Mouse (Mus musculus): ENCODE data around the gene Srd5a1. TPM values are rescaled to one million over a fixed set of nuclear protein-coding genes. Genes with fewer than 3 reads are reported as not detected.

Gene Srd5a1
- polyA plus RNA-seq, 1 experiment from 2014 or later: 28.3 TPM

DNA sequence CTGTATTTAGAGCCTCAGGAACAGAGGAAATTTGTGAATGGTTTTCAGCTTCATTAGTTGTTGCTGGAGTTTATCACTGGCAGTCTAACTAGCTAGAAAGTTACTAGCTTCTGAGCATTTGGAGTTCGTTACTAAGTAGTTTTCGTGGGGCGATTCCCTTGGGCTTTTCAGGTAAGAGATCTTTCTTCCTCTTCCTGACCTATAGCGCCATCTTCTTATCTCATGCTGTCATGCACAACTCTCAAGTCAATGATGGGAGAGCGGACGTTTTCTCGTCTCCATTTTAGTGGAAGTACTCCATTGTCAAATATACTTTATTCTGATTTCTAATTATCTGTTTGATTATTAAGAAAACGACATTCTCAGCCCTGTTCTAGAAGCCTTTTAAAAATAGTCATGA, 61.3 kb downstream of the Srd5a1 start:
- ATAC-seq (ENCODE audit: insufficient number of reproducible peaks, insufficient read depth, low FRiP score, low TSS enrichment): no peak

DNA sequence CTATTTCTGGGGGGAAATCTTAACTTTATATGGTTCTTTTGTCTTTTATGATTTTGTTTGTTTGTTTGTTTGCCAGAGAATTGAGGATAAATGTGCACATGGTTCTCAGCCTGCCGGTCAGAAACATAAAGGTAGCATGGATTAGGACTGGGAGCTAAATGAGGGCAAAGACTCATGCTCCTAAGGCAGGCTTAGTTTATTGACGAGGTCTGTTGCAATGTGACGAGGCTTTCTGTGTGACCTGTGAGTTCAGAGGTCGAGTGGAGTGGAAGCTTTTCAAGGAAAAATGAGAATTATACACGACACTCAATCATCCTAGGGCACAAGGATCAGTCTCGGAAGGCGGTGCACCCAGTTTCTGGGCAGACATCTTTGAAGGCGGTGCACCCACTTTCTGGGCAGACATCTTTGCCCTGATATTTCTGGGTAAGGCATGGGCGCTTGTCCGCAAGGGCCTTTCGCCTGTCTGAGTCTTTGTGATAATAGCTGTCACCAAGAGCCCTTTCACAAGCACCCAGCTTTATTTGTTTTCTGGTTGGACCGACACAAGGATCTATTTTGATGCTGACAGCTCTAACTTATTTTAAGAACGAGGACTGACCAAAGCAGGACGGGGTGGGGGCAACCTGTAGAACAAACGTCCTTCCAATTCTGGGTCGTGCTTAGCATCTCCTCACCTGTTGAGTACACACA, 63.6 kb downstream of the Srd5a1 start:
- no peaks in the 10 kb centered on the region for H3K36me3 ChIP-seq
- H3K4me2 ChIP-seq (replicated peaks): no peak overlapping the region
- H3K27me3 ChIP-seq: no peaks in the 10 kb centered on the region
- WGBS: 68% methylated on average over 16 of the region's 16 CpGs
- 0 out of 2 replicates have a peak, but pooled peaks cover 5% of the 10 kb centered on the region for H3K4me1 ChIP-seq
- no peak overlapping the region for H3K27ac ChIP-seq
- H3K4me3 ChIP-seq: no peak overlapping the region
- H3K9ac ChIP-seq: no peak overlapping the region
- no peaks in the 10 kb centered on the region for H3K9me3 ChIP-seq
- ATAC-seq (ENCODE audit: insufficient number of reproducible peaks, insufficient read depth, low FRiP score, low TSS enrichment): no peak

More for the DNA sequence above, 61.3 kb downstream of the Srd5a1 start:
- no peak overlapping the region for H3K9ac ChIP-seq
- H3K9me3 ChIP-seq: no peaks in the 10 kb centered on the region
- no peaks in the 10 kb centered on the region for H3K36me3 ChIP-seq
- no peak overlapping the region for H3K4me2 ChIP-seq (replicated peaks)
- H3K4me3 ChIP-seq: no peak overlapping the region
- H3K27ac ChIP-seq: no peak overlapping the region
- WGBS: 44% methylated on average over 8 of the region's 8 CpGs
- no peaks in the 10 kb centered on the region for H3K27me3 ChIP-seq
- no peaks in the 10 kb centered on the region for H3K4me1 ChIP-seq

DNA sequence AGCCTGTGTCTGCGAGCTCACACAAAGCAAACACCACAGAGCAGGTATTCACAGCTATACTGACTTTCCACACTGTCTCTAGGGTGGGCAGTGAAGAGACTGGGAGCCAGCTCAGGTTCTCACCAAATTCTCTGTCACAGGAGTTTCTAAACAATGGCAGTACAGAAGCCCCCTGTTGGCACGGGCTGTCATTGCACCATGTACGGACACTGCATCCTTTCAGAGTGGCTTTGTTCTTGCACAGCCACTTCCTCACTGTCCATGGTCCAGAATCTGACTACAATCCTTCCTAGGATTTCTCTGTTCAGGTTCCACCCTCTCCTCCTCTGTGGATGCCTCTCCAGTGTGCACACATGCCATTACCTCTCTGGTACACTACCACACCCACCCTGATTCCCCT, 66.2 kb downstream of the Srd5a1 start:
- Histone ChIP-seq H3K27me3 (no peaks in the 10 kb centered on the region), H3K27ac (no peak overlapping the region), H3K9me3 (no peaks in the 10 kb centered on the region), H3K4me1 (0 out of 2 replicates have a peak, but pooled peaks cover 6% of the 10 kb centered on the region), H3K36me3 (no peaks in the 10 kb centered on the region), H3K4me3 (no peak overlapping the region), H3K9ac (no peak overlapping the region), H3K4me2 (replicated peaks) (no peak overlapping the region)
- 25% methylated on average over 3 of the region's 3 CpGs for WGBS
- no peak for ATAC-seq (ENCODE audit: insufficient number of reproducible peaks, insufficient read depth, low FRiP score, low TSS enrichment)

DNA sequence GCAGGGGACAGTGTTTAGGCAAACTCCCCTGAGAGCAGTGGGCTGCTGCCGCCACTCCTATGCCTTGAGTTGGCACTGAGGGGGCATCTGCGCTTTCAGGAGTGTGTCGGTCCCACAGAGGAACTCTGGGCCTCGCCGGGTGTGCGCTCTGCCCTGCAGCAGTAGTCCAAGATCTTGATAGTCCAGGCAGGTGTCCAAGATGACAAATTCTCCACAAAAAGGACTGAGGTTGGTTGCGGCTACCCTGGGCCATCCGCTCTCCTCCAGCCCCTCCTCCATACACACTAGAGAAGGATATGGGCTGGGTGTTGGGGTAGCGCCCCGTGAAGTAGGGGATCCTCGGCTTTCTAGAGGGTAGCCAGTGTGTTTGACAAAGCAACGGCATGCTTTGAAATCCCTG, 67.6 kb downstream of the Srd5a1 start:
- H3K36me3 ChIP-seq: no peaks in the 10 kb centered on the region
- ATAC-seq (ENCODE audit: insufficient number of reproducible peaks, insufficient read depth, low FRiP score, low TSS enrichment): peak; percentile 53
- no peaks in the 10 kb centered on the region for H3K9me3 ChIP-seq
- peaks cover 15% of the 10 kb centered on the region for H3K4me1 ChIP-seq
- H3K4me3 ChIP-seq: no peak overlapping the region
- no peak overlapping the region for H3K9ac ChIP-seq
- no peak overlapping the region for H3K27ac ChIP-seq
- H3K4me2 ChIP-seq (replicated peaks): peak overlapping the region; percentile 14
- WGBS: 50% methylated on average over 12 of the region's 12 CpGs
- H3K27me3 ChIP-seq: no peaks in the 10 kb centered on the region

DNA sequence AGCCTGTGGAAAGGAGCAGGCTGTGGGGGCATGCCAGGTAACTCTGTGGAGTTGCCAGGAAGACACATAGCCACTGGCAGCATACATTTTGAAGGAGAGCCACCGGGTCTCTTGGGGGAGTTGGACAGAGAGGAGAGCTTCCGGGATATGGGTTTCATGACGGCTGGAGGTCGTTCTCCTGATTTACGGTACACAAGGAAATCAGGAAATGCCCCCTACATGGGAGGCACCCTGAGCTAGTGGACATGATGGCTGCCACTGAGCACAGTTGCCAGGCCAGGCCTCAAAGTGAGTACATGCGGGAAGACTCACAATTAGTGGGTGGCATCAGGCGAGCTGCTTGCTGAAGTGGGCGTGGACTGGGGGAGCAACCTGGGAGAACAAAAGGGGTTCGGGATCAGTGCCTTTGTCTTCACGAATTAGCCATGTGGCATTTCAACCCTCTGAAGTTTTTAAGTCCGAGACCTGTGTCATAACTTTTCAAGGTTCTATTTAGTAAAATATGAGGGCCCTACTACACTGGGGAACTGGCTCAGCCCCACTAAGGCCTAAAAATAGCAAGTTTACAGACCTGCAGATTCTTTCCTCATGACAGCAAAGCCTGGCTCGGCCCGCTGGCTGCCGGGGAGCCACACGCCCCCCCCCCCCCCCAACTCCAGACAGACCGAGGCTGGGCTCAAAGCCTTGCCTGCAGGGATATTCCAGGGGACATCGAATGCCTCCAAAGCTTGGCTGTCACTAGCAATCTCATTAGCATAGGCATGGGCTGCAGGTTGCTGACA, 68.5 kb downstream of the Srd5a1 start:
- Histone ChIP-seq H3K36me3 (no peaks in the 10 kb centered on the region), H3K4me3 (no peak overlapping the region), H3K9me3 (no peaks in the 10 kb centered on the region), H3K27me3 (no peaks in the 10 kb centered on the region), H3K4me1 (peaks cover 22% of the 10 kb centered on the region), H3K27ac (no peak overlapping the region), H3K4me2 (replicated peaks) (no peak overlapping the region), H3K9ac (no peak overlapping the region)
- WGBS: 39% methylated on average over 17 of the region's 17 CpGs
- ATAC-seq (ENCODE audit: insufficient number of reproducible peaks, insufficient read depth, low FRiP score, low TSS enrichment): no peak

DNA sequence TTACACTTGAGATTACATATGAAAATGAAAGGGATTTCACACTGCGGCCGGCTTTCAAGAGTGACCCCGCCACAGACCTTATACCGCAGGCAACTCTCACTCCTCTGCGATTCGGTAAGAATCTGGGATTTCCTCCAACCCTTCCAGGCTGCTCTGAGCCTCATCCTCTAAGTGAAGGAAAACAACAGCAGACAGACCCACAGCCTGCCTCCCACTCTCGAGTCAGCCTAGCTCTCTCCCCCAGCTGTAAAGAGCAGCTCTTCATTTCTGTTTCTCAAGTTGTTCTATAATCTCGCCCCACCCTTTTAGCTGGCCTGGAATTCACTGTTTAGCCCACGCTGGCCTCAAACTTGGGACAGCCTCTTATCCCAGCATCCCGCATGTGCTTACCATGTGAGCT, 69.5 kb downstream of the Srd5a1 start:
- 73% methylated on average over 10 of the region's 10 CpGs for WGBS
- no peaks in the 10 kb centered on the region for H3K36me3 ChIP-seq
- no peak overlapping the region for H3K4me2 ChIP-seq (replicated peaks)
- ATAC-seq (ENCODE audit: insufficient number of reproducible peaks, insufficient read depth, low FRiP score, low TSS enrichment): no peak
- H3K27me3 ChIP-seq: no peaks in the 10 kb centered on the region
- no peak overlapping the region for H3K9ac ChIP-seq
- peaks cover 22% of the 10 kb centered on the region for H3K4me1 ChIP-seq
- no peaks in the 10 kb centered on the region for H3K9me3 ChIP-seq
- H3K27ac ChIP-seq: no peak overlapping the region
- no peak overlapping the region for H3K4me3 ChIP-seq

DNA sequence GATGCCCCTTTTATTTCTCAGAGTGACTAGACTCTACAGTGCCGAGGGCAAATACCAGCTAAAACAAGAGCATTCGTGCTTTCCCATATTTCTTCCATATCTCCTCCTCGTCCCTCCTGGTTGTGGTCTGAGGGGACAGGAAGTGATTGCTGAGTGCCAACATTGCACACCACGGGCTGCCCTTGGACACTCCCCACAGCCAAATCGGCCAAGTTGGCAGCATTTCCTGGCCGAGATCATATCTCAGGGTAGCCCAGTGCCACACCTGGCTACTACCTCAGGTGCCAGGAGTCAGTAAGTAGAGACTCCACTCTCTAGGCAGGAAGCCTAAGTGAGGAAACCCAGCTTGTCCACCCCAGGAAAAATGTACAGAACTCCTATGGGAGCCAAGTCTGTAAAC, 70.0 kb downstream of the Srd5a1 start:
- 84% methylated on average over 6 of the region's 6 CpGs for WGBS
- no peak overlapping the region for H3K4me2 ChIP-seq (replicated peaks)
- no peaks in the 10 kb centered on the region for H3K36me3 ChIP-seq
- H3K4me3 ChIP-seq: no peak overlapping the region
- H3K4me1 ChIP-seq: peaks cover 24% of the 10 kb centered on the region
- H3K27me3 ChIP-seq: no peaks in the 10 kb centered on the region
- H3K9me3 ChIP-seq: no peaks in the 10 kb centered on the region
- H3K27ac ChIP-seq: no peak overlapping the region
- ATAC-seq (ENCODE audit: insufficient number of reproducible peaks, insufficient read depth, low FRiP score, low TSS enrichment): no peak
- H3K9ac ChIP-seq: no peak overlapping the region

DNA sequence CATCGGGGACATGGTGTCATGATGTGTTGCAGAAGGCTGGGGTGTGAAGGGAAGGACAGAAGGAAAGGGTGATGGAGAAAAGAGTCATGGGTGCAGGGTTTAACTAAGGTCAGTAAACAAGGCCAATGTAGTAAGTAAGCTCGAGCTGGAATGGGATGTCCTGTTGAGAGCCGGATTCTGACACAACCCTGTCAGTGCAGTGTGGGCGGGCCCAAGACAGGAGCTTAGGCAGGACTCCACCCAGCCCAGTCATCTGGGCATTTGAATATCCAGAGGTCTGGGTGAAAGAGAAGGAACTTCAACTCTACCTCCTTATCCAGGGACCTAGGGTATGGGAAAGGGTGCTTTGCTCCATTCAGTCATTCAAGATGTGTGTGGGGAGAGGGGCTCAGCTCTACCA, 72.9 kb downstream of the Srd5a1 start:
- Histone ChIP-seq H3K9me3 (no peaks in the 10 kb centered on the region), H3K4me3 (no peak overlapping the region), H3K36me3 (no peaks in the 10 kb centered on the region), H3K27ac (no peak overlapping the region; the same call in 1 of the 2 replicates), H3K9ac (no peak overlapping the region), H3K4me1 (peaks cover 31% of the 10 kb centered on the region), H3K4me2 (replicated peaks) (0 out of 2 replicates have a peak overlapping the region, but pooled peaks have one; percentile 3), H3K27me3 (no peaks in the 10 kb centered on the region)
- 18% methylated on average over 4 of the region's 4 CpGs for WGBS
- no peak for ATAC-seq (ENCODE audit: insufficient number of reproducible peaks, insufficient read depth, low FRiP score, low TSS enrichment)

DNA sequence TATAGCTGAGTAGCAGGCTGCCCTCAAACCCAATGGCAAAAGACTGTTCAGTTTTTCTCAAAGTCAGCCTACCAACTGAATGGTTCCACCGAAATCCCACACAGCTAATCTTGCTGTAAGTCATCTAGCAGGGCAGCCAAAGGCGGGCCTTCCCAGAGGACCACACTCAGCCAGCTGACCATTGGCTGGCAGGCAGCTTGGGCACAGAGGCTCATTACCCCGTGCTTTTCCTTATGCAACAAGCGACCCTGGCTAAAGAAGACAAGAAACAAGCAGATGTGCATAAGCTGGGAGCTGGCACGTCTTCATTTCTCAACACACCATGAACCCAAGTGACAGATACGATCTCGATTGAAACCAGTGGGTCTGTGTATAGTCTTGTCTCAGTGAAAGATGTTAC, 73.9 kb downstream of the Srd5a1 start:
- H3K27me3 ChIP-seq: no peaks in the 10 kb centered on the region
- H3K4me3 ChIP-seq: no peak overlapping the region
- no peak for ATAC-seq (ENCODE audit: insufficient number of reproducible peaks, insufficient read depth, low FRiP score, low TSS enrichment)
- H3K9ac ChIP-seq: no peak overlapping the region
- no peaks in the 10 kb centered on the region for H3K36me3 ChIP-seq
- whole genome bisulfite sequencing: 80% methylated on average over 7 of the region's 7 CpGs
- no peaks in the 10 kb centered on the region for H3K9me3 ChIP-seq
- no peak overlapping the region for H3K27ac ChIP-seq
- H3K4me2 ChIP-seq (replicated peaks): no peak overlapping the region
- peaks cover 30% of the 10 kb centered on the region for H3K4me1 ChIP-seq

DNA sequence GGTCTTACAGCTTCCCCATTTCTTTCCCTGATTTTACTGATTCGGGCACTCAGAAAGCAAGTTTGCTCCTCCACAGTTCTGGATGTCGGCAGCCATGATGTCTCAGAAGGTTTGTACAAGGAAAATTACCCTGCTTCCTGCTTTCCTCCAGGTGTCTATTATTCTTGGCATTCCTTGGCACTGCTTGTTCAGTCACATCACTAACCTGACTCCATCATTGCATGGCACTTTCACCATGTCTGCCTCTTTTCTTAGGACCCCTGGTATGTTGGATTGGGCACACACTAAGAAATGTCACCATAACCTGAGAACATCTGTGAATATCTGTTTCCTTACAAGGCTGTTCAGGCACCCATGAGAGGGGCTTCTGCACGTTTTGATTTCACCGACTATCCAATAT, 75.2 kb downstream of the Srd5a1 start:
- Histone ChIP-seq H3K4me2 (replicated peaks) (peak overlapping the region; percentile 66), H3K4me1 (peaks cover 44% of the 10 kb centered on the region), H3K9me3 (no peaks in the 10 kb centered on the region), H3K9ac (no peak overlapping the region), H3K36me3 (no peaks in the 10 kb centered on the region), H3K4me3 (no peak overlapping the region), H3K27me3 (no peaks in the 10 kb centered on the region), H3K27ac (no peak overlapping the region)
- no peak for ATAC-seq (ENCODE audit: insufficient number of reproducible peaks, insufficient read depth, low FRiP score, low TSS enrichment)
- WGBS: 65% methylated on average over 4 of the region's 4 CpGs

DNA sequence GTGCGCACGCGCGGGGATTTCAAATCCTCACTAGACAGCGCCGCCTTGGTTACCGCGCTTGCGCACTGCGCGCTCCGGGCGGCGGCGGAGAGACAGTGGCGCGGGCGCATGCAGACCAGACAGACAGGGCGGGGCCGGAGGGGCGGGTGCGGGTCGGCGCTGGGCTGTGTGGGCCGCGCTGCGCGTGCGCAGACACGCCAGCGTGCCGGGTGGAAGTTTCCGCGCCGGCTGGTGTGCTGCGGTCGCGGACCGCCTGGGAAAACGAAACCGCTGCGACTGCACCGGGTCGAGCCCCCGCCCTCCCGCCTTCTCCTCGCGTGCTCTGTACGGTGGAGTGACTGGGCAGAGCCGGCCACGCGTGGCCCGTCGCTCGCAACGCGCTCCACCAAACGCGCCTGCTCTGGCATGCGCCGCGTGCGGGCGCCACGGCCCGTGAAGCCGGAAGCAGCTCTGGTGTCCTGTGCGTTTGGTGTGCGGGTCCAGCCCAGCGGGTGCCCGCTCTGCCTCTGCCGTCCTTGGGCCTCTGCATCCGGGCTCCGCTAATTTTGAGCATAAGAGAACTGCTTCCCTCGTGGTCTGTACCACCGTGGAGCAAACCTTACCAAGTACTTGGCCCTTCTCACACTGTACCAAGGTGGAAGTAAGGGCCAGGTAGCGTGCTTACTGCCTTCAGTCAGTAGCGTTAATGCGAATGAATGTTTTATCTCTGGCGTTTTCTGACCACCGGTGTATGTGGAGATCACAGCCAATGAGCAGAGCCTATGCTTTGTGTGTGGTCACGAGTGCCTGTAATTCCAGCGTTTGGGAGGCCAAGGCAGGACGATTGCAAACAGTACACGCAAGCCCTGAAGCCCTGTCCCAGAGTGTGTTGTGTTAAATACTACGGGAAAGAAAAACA, 76.3 kb downstream of the Srd5a1 start:
- Histone ChIP-seq H3K36me3 (peaks cover 8% of the 10 kb centered on the region), H3K9me3 (no peaks in the 10 kb centered on the region), H3K4me1 (peaks cover 50% of the 10 kb centered on the region), H3K27me3 (no peaks in the 10 kb centered on the region), H3K27ac (peak overlapping the region; percentile 92), H3K4me3 (peak overlapping the region; percentile 97), H3K9ac (peak overlapping the region; percentile 90), H3K4me2 (replicated peaks) (peak overlapping the region; percentile 66)
- peak; percentile 94 for ATAC-seq (ENCODE audit: insufficient number of reproducible peaks, insufficient read depth, low FRiP score, low TSS enrichment)
- WGBS: under 1% methylated on average over 78 of the region's 86 CpGs
